Mouse (Mus musculus) hindbrain, embryonic 11.5 days (tissue): ENCODE results near the gene Aip. TPM values are rescaled to one million over a fixed set of nuclear protein-coding genes. Genes with fewer than 3 reads are reported as not detected.
A peak's percentile ranks its signal among the peaks of the same experiment; 100 is the strongest.
"Not testable (repeated sequence)": the region's sequence is repeated elsewhere in the genome, so short reads cannot be mapped to it uniquely, and the experiment has no call there.

Source experiments
- ATAC-seq: fragments of 200-750 bp; cut with Nextera tagmentation; 2 replicates; pipeline ENCODE4 v1.8.0; 2017; ENCODE audit warnings: mild to moderate bottlenecking, moderate TSS enrichment, moderate library complexity; ENCODE audit not compliant: low FRiP score
- DNase-seq: peaks from one replicate; pipeline ENCODE4 v3.0.0-alpha.2; 2015; ENCODE audit warnings: low spot score
- H3K27ac ChIP-seq: fragments of 300-500 bp; sonication (generic); 2 replicates; pipeline ENCODE4 v1.5.1; 2014; ENCODE audit warnings: mild to moderate bottlenecking, low read depth, low read length
- H3K27me3 ChIP-seq: fragments of 300-500 bp; sonication (generic); 2 replicates; pipeline ENCODE4 v1.6.1; 2014; ENCODE audit warnings: mild to moderate bottlenecking, low read length, moderate library complexity, mixed read lengths; ENCODE audit not compliant: control insufficient read depth, insufficient read depth
- H3K36me3 ChIP-seq: fragments of 300-500 bp; sonication (generic); 2 replicates; pipeline ENCODE4 v1.6.1; 2014; ENCODE audit warnings: mild to moderate bottlenecking, low read length, moderate library complexity, mixed read lengths; ENCODE audit not compliant: control insufficient read depth, insufficient read depth
- H3K4me1 ChIP-seq: fragments of 300-500 bp; sonication (generic); replicated peaks from 2 replicates; pipeline ENCODE4 v1.6.1; 2014; ENCODE audit warnings: low read length, mixed read lengths; ENCODE audit not compliant: control insufficient read depth, insufficient read depth
- H3K4me2 ChIP-seq: fragments of 300-500 bp; sonication (generic); replicated peaks from 2 replicates; pipeline ENCODE4 v1.6.1; 2014; ENCODE audit warnings: mild to moderate bottlenecking, low read depth, low read length
- H3K4me3 ChIP-seq: fragments of 300-500 bp; sonication (generic); 2 replicates; pipeline ENCODE4 v1.5.1; 2014; ENCODE audit warnings: low read depth, low read length
- H3K9ac ChIP-seq: fragments of 300-500 bp; sonication (generic); 2 replicates; pipeline ENCODE4 v1.6.1; 2014; ENCODE audit warnings: low read depth, low read length
- H3K9me3 ChIP-seq: fragments of 300-500 bp; sonication (generic); 2 replicates; pipeline ENCODE4 v1.6.1; 2016; ENCODE audit warnings: low read length; ENCODE audit not compliant: control insufficient read depth
- WGBS: fragments of 180-500 bp; shearing (Covaris S2); extraction: QIAGEN DNeasy Blood & Tissue Kit; methylation state at CpG from one replicate; pipeline ENCODE4 v1.1.7; 2014; 5-methylcytosine and 5-hydroxymethylcytosine counted together
- polyA plus RNA-seq: library from polyadenylated mRNA; unstranded; fragments of >200 nt; fragmentation: Nextera tagmentation; extraction: Ambion mirVana; gene quantifications from 2 replicates; pipeline ENCODE4 v1.2.1, GENCODE M21; 2014

Aip gene
- polyA plus RNA-seq, 1 experiment from 2014 or later = 67.4 TPM

DNA sequence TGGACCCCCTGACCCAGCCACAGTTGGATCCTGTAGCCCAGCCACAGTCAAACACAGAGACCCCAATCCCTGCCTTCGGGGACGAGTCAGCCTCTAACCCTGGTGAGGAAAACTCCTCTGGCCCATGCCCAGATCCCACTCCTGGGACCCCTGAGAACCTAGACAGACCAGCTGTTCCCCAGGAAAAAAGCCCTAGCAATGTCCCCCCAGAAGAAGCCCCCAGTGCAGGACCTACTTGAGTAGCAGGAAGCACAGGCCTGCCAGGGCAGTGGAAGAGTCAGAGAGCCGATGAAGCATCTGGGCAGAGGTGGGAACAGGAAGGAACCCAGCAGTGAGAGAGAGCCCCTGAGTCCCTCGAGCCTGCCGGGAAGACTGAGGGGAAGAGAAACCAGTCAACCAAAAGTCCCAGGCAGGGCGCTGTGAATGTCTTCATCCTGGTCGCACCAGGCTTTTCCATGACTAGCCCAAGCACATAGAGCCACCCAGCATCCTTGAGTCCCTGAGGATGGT is 18.2 kb upstream of the Aip start, which contains the start of gene Cabp4:
Gene Cabp4 (minus strand): TSS at position 275 of the 510 bp plus-strand sequence.
- Histone ChIP-seq H3K9ac (no peak within 1 kb of the TSS), H3K4me3 (no peak within 1 kb of the TSS), H3K27me3 (no peaks in the 10 kb centered on the region), H3K36me3 (no peaks in the 10 kb centered on the region), H3K27ac (no peak within 1 kb of the TSS), H3K9me3 (no peaks in the 10 kb centered on the region), H3K4me1 (0 out of 2 replicates have a peak, but pooled peaks cover 2% of the 10 kb centered on the region), H3K4me2 (no peak within 1 kb of the TSS)
- DNase-seq (no peak), ATAC-seq (no peak)
- 76% methylated on average over 7 of the region's 7 CpGs for WGBS

DNA sequence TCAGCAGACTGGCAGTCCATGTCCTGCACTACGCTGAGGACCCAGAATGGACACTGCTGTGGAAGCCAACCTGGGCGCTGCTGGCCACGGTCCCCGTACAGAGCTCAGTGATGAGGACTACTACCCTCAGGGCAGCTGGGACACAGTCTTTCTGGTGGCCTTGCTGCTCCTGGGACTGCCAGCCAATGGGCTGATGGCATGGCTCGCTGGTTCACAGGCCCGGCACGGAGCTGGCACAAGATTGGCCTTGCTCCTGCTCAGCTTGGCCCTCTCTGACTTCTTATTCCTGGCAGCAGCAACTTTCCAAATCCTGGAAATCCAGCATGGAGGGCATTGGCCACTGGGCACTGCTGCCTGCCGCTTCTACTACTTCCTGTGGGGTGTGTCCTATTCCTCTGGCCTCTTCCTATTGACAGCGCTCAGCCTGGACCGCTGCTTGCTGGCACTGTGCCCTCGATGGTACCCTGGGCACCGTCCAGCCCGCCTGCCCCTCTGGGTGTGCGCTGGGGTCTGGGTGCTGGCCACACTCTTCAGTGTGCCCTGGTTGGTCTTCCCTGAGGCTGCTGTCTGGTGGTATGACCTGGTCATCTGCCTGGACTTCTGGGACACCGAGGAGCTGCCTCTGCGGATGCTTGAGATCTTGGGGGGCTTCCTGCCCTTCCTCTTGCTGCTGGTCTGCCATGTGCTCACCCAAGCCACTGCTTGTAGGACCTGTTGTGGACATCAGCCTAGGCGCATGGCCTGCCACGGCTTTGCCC is 16.9 kb upstream of the Aip start:
- H3K36me3 ChIP-seq = no peaks in the 10 kb centered on the region
- no peak overlapping the region for H3K27ac ChIP-seq
- no peaks in the 10 kb centered on the region for H3K9me3 ChIP-seq
- H3K4me2 ChIP-seq = no peak overlapping the region
- no peaks in the 10 kb centered on the region for H3K4me1 ChIP-seq
- H3K9ac ChIP-seq = no peak overlapping the region
- no peak for ATAC-seq
- 88% methylated on average over 18 of the region's 18 CpGs for WGBS
- no peak for DNase-seq
- no peak overlapping the region for H3K4me3 ChIP-seq
- H3K27me3 ChIP-seq = no peaks in the 10 kb centered on the region

DNA sequence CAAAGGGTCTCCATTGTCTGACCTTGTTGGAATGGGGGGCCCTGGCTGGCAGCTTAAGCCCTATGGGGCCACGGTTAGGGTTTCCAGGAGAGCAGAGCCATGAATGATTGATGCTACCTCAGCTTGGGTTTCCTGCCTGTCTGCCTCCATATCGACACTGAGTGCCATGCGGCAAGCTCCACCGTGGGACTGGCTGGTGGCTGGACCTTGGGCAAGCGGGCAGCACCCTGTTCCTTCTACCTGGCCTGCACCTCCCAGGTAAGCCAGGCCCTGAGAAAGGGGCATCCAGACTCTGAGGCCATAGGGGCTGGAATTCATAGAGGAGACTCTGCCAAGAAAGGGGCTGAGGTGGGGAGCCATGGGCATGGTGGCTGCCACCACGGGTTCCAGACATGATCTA is 14.5 kb upstream of the Aip start:
- Histone ChIP-seq H3K36me3 (no peaks in the 10 kb centered on the region), H3K4me2 (no peak overlapping the region), H3K4me1 (no peaks in the 10 kb centered on the region), H3K27me3 (no peaks in the 10 kb centered on the region), H3K9me3 (no peaks in the 10 kb centered on the region), H3K9ac (no peak overlapping the region), H3K27ac (no peak overlapping the region), H3K4me3 (no peak overlapping the region)
- DNase-seq = no peak
- WGBS = 82% methylated on average over 6 of the region's 6 CpGs
- no peak for ATAC-seq

- Histone ChIP-seq H3K4me3 (no peak within 1 kb of the TSS), H3K4me1 (no peaks in the 10 kb centered on the region), H3K9ac (0 out of 2 replicates have a peak within 1 kb of the TSS, but pooled peaks have one; percentile 4), H3K36me3 (no peaks in the 10 kb centered on the region), H3K9me3 (no peaks in the 10 kb centered on the region), H3K4me2 (no peak within 1 kb of the TSS), H3K27me3 (no peaks in the 10 kb centered on the region), H3K27ac (no peak within 1 kb of the TSS)
- ATAC-seq (no peak), DNase-seq (no peak)
- 81% methylated on average over 2 of the region's 2 CpGs for WGBS
Observed at GRCm38 (mm10) chr19:4139446-4139845, 13.8 kb upstream of the Aip start, which contains the start of gene Gpr152. Gene Gpr152 (plus strand): TSS chr19:4139787.

- no peaks in the 10 kb centered on the region for H3K9me3 ChIP-seq
- H3K27me3 ChIP-seq = no peaks in the 10 kb centered on the region
- no peaks in the 10 kb centered on the region for H3K36me3 ChIP-seq
- no peaks in the 10 kb centered on the region for H3K4me1 ChIP-seq
- no peak for ATAC-seq
- H3K4me2 ChIP-seq = no peak overlapping the region
- no peak overlapping the region for H3K9ac ChIP-seq
- 83% methylated on average over 5 of the region's 5 CpGs for WGBS
- no peak overlapping the region for H3K27ac ChIP-seq
- no peak overlapping the region for H3K4me3 ChIP-seq
- no peak for DNase-seq
Observed at GRCm38 (mm10) chr19:4137913-4138312, 12.3 kb upstream of the Aip start.

GRCm38 (mm10) chr19:4136463-4136862 is 10.8 kb upstream of the Aip start:
- H3K4me2 ChIP-seq = no peak overlapping the region
- no peak overlapping the region for H3K4me3 ChIP-seq
- H3K9ac ChIP-seq = no peak overlapping the region
- ATAC-seq (no peak), DNase-seq (no peak)
- 76% methylated on average over 5 of the region's 5 CpGs for WGBS
- H3K27ac ChIP-seq = no peak overlapping the region
- no peaks in the 10 kb centered on the region for H3K4me1 ChIP-seq
- no peaks in the 10 kb centered on the region for H3K27me3 ChIP-seq
- H3K36me3 ChIP-seq = peaks cover 3% of the 10 kb centered on the region; the same call in 1 of the 2 replicates
- H3K9me3 ChIP-seq = no peaks in the 10 kb centered on the region

- H3K4me3 ChIP-seq, H3K27ac ChIP-seq, H3K9ac ChIP-seq, ATAC-seq, H3K4me2 ChIP-seq, H3K27me3 ChIP-seq, H3K4me1 ChIP-seq, DNase-seq, H3K36me3 ChIP-seq, H3K9me3 ChIP-seq: not testable (repeated sequence)
- 25% methylated on average over 8 of the region's 8 CpGs for WGBS
Observed at GRCm38 (mm10) chr19:4135963-4136345, 10.3 kb upstream of the Aip start.

DNA sequence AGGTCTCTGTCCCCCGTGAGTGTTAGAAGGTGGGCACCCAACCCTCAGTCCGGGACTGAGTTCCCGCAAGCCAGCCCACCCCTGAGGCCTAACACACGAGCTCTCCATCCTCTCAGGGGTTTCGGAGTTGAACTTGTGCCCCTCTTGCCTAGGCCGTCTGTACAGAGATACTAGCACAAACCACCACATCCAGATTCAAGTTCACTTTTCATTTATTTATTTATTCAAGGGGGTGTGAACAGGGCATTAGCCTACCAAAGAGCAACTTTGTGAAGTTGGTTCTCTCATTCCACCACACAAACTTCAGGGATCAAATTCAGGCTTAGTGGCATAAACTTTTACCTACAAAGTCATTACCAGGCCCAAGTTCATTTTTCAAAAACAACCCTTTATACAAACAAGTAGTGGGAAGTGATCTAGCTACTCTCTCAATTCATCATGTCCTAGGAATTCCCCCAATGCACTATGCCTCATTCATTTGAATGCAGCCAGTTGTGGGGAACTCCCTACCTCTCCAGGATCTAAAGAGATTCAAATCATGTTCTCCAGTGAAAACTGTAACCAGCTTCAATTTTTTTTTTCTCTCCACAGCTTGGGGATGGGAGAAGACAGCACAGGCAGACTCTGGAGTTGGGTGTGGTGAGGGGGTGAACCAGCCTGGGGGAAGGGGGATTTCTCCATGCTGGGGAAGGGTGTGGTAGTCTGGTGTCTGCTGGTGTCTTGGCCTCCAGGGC is 9.7 kb upstream of the Aip start:
- H3K4me2 ChIP-seq, H3K27ac ChIP-seq, H3K4me1 ChIP-seq, H3K9me3 ChIP-seq, H3K27me3 ChIP-seq, H3K9ac ChIP-seq, ATAC-seq, DNase-seq, H3K36me3 ChIP-seq, H3K4me3 ChIP-seq: not testable (repeated sequence)
- WGBS = 85% methylated on average over 6 of the region's 6 CpGs
